Mouse (Mus musculus) myocyte (in vitro differentiated cells): Measurements from ENCODE around the gene Mipep.

Experiments used
- E2F4 ChIP-seq: IDR thresholded peaks from one replicate; pipeline ENCODE4 v1.6.1; 2011; ENCODE audit warnings: mild to moderate bottlenecking, control low read depth, moderate library complexity; ENCODE audit not compliant: insufficient read depth
- MAX ChIP-seq: IDR thresholded peaks from one replicate; pipeline ENCODE4 v1.6.1; 2011; ENCODE audit warnings: low read depth, mild to moderate bottlenecking, control low read depth
- MYOD1 ChIP-seq, 3 experiments: IDR thresholded peaks; one replicate each; pipeline ENCODE4 v1.6.1; 2011; ENCODE audit warnings: control low read depth in 2 of 3, low read depth in 2 of 3, mild to moderate bottlenecking in 2 of 3, moderate library complexity in 1 of 3; ENCODE audit not compliant: insufficient read length in 2 of 3, control insufficient read depth in 1 of 3
- POLR2A ChIP-seq: IDR thresholded peaks from one replicate; pipeline ENCODE4 v1.6.1; 2011; ENCODE audit warnings: low read depth, mild to moderate bottlenecking, control low read depth, moderate library complexity; ENCODE audit not compliant: insufficient read length
- REST ChIP-seq: IDR thresholded peaks from one replicate; pipeline ENCODE4 v1.6.1; 2011; ENCODE audit warnings: mild to moderate bottlenecking, control low read depth, moderate library complexity; ENCODE audit not compliant: insufficient read depth, insufficient read length
- USF1 ChIP-seq: IDR thresholded peaks from one replicate; pipeline ENCODE4 v1.6.1; 2011; ENCODE audit warnings: low read depth, mild to moderate bottlenecking, control low read depth, moderate library complexity

DNA sequence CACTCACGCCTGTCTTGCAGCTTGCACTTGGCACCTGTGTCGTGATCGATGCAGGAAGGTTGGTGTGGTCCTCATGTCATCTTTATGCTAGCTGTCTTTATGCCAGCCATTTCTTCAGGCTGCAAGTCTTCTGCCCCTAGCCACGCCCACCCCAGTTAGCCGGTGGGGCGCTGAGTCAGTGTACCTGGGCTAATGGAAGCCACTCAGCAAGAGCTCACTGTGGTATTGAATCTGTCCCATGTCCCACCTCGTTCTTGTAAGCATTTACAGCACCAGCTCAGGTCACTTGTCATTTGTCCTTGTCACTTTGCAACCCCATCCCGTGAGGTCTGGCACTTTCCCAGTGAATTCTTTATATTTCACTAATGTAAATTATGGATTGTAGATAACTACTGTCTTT, 43.3 kb upstream of the Mipep start:
- TF ChIP-seq POLR2A (no peak), MYOD1 (IDR thresholded peaks at IDR 0.05; ENCODE audit: control insufficient read depth in 1 of 3, insufficient read length in 2 of 3, low read depth in 2 of 3) (no peak), USF1 (no peak), REST (no peak), MAX (no peak), E2F4 (no peak)
